Mouse (Mus musculus) cerebellum, adult 9-10 months (tissue): Measurements from ENCODE around the gene Arhgef10l.

Experiments
- DNase-seq: peaks from one replicate; pipeline ENCODE4 v3.0.0; 2022

Gene Arhgef10l

DNA sequence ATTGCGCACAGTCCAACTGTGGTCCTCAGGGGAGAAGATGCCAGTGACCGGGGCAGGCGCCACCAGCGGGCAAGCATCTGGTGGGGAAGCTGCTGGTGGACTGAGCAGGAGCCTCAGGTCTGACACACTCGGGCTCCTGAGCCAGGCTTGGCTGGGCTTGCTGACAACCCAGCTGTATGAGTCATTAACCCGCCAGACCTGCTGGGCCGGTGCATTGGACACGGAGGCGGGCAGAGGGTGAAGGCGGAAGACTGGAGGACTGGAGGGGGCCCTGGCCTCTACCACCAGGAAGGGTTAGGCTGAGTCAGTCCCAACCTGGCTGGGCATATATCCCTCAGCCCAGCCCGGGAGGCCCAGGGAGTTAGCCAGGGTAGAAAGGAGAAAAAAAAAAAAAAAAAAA, at the start of gene Arhgef10l:
TSS of gene Arhgef10l (minus strand) at position 253 of the 400 bp plus-strand sequence.
- no peak for DNase-seq

DNA sequence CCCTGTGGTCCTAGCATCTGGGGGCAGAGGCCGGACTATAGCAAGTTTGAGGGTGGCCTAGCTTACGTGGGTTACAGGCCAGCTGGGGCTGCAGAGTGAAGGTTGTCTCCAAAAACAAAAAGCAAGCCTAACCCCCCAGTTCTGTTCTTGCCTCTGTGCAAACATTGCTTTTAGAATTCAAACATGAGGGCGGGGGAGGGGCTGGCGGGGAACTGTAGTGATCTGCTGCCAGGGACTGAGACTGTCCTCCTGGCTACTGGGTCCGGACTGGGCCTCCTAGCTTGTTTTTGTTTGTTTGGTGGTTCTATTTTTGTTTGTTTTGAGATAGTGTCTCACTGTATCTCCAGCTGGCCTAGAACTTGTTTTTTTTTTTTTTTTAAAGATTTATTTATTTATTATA, 48.8 kb upstream of the Arhgef10l start:
- DNase-seq = no peak

DNA sequence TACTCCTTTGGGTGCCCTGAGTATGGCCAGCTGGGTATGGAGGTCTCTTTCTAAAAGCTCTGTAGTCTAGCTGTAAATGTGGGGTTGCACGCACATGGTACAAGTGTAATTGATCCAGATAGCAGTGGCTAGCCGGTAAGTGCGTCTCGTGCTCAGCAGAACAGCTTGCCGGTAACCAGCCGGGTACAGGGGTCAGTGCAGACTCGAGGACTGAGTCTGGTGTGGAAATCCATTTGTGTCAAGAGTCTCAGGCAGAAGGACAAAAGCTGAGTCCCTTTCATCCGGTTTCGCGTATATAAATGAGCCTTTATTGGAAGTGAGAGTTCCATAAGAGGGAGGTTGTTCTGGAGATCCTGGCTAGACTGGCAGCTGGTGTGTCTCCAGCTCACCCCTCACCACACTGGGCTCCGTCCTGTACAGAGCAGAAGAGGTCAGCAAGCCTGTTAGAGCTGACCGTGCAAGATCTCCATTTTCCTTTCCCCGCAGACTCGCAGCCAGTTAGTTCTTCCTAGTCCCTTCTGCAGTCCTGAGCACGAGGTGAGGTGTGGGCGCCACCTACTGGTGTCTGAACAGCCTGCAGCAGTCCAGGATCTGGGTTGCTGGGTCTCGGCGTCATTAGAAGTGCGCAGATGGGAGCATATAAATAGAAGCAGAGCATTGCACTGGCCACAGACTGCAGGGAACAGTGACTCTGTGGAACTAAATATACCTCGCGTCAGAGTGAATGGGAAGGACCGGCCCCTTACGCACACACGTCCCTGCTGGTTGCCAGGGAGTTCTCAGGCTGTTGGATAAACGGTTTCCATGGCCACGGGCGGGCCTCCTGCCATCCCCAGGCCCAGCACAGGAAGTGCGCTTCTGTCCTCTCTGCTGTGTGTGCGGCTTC, 47.9 kb upstream of the Arhgef10l start:
- peak; percentile 100 for DNase-seq

DNA sequence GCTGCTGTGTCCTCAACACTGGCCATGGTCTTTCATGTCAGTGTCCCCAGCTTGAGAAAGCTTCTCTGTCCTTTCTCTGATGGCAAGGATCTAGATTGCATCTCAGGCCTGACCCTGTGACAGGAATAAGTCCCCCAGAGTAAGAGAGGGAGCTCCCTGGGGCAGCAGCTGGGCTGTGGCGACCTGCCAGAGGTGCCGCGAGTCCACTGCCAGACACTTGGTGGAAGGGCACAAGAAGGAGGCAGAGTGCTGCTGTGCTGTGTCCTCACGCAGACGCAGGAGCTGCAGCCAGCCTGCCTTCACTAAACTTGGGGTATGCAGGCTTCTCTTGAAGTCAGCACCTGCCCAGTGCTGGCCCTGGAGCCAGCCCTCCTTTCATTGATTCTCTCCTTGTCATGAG, 45.5 kb upstream of the Arhgef10l start:
- peak; percentile 22 for DNase-seq

DNA sequence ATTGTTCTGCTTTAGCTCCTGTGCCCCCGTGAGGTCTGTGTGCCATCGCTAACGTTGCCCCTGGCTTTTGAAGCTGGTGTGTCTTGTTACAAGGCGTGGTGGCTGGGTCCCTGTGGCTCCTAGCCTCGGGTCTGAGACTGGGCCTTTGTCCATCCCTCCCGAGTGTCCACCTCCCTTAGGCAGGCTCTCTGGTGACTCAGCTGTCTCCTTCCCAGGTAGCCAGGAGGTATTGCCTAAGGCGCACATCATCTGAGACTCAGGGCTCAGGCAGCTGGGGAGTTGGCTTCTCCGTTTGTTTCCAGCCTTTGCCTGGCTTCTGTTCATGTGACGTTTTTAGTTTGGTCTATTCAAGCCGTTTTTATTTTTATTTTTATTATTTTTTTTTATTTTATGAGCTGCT, 45.0 kb upstream of the Arhgef10l start:
- no peak for DNase-seq

DNA sequence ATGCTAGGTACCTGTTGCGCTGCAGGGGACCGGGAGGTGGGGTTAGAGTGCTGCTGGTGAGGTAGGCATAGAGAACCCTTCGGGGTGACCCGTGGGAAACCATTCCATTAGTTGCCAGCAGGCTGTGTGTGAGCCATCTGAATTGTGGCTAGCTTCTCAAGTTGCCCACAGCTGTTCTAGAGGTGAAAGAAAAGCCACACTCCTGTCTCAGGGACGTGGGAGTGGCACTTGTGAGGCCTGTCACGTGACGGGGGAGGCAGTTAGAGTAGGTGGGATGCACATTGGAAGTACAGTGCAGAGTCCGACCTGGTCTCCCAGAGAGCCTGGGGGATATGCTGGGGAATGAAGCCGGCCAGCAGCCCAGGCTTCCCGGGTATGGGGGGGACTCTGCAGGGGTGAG, 43.8 kb upstream of the Arhgef10l start:
- DNase-seq = no peak

DNA sequence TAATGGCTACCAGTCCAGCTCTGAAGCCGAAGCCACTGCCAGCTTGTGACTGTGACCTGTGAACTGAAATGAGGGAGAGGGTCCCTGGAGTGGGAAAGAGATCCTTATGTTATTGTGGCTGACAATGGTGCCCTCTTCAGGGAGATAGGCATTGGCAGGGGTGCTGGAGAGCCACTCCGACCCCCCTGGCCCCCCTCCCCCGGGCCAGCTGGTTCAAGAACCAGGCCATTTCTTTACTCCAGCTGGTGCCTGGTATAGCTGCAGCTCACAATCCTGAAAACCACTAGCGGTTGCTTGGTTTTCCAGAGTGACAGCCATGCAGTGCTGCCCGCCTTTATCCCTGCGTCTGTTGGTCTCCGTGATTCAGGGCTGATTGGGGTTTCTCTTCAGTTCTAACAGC, 43.3 kb upstream of the Arhgef10l start:
- DNase-seq = no peak

DNA sequence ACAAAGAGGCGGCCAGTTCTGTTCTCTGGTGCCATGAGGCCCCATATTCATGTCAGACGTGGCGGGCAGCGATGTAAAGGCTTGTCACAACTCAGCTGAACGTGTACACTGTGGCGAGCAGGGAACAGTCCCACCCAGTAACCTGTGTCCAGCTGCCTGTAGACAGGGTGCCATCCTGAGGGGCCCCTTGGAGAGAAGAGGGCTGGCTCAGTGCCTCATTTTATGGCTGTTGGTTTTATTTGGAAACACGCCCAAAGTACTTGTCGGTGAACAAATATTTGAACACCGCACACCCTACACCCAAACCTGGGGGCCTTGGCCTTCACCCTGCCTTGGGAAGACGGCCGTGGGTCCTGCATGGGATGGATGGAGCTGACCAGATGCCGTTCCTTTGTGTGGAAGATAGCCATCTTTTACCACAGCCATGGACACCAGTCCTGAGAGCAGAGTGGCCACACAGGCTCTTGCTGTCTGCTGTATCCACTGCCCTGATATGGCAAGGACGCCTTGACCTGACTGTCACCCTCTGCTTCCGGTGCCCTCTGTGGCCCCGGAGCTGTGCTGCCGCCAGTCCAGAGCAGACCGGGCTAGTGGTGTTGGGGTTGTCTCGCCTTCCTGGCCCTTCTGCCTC, 42.6 kb upstream of the Arhgef10l start:
- no peak for DNase-seq

DNA sequence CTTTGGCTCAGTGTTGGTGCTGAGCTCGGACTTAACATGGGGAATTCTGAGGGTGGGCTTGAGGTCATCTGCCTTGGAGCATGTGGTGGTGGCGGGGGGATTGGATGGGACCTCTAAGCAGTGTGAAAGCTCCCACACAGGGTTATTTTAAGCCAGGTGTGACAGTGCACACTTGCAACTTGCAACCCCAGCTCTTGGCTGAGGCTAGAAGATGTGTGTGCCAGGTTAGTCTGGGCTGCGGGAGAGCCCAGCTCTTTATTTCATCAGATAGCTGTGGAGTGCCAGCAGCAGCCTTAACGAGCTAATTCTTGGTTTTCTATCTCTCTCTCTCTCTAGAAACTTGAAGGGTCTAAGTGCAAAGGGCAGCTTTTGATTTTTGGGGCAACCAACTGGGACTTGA, 41.8 kb upstream of the Arhgef10l start:
- no peak for DNase-seq

DNA sequence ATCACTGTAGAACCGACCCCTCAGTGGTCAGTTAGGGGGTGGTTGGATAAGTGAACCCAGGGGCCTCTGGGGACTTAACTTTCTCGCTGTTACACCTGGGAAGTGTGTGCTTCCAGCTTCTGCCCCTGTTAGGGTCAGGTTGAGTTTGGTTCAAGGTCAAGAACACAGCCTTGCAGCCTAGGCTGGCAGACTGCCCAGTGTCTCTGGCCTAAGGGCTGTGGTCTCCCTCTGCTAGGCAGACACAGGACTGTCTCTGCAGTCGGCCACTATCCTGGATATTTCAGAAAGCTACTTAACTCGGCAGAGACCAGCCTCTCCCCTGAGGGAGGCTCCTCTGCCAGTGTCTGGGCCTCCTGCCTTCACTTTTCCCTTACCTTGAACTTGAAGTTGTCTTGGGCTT, 38.4 kb upstream of the Arhgef10l start:
- DNase-seq = no peak

DNA sequence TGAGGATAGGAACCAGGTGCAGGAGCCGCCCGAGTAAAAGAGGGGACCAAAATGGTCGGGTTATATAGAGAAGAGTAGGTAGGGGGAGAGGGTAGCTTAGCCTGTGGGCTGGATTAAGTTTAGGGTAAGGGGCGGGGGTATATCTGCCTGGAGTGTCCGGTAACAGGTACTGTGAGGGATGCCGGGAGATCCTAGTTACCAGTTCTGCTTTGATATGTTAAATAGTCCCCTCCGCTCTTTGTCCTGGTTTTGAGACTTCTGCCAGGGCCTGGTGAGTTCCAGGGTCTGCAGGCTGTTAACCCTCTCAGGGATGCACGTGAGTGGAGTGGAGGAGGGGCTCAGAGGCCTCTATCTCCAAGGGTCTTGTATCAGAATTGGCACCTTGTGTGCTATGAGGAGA, 37.8 kb upstream of the Arhgef10l start:
- no peak for DNase-seq

DNA sequence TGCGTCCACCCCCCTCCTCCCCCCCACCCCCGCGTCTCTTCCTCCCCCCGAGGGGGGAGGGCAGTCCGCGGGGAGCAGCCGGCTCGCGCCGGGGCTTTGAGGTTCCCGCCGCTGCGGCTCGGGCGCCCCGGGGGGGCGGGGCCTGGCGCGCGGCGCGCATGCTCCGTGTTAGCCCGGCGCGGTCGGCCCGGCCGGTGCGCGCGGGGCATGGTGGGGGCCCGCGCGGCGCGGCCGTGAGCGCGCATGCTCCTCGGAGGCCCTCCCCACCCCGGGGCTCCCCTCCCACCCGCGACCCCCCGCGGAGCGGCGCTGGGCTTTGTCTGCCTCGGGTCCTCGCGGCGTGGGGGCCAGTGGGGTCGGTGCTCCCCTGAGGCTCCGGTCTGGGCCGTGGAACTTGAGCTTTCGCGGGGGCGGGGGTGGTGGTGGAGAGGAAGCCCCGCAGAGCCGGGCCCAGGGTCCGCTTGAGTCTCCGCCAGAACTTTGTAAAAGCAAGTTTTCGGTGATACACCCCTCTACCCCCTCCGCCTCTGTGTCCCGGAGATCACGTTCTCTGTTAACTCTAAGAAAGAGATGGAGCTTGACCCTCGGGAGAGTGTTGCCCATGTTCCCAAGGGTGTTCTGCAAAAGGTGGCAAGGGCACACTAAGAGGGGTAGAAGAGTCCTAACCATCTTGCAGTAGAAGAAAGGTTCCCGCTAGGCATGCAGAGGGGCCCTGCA, 37.0 kb upstream of the Arhgef10l start:
- DNase-seq = peak; percentile 75

DNA sequence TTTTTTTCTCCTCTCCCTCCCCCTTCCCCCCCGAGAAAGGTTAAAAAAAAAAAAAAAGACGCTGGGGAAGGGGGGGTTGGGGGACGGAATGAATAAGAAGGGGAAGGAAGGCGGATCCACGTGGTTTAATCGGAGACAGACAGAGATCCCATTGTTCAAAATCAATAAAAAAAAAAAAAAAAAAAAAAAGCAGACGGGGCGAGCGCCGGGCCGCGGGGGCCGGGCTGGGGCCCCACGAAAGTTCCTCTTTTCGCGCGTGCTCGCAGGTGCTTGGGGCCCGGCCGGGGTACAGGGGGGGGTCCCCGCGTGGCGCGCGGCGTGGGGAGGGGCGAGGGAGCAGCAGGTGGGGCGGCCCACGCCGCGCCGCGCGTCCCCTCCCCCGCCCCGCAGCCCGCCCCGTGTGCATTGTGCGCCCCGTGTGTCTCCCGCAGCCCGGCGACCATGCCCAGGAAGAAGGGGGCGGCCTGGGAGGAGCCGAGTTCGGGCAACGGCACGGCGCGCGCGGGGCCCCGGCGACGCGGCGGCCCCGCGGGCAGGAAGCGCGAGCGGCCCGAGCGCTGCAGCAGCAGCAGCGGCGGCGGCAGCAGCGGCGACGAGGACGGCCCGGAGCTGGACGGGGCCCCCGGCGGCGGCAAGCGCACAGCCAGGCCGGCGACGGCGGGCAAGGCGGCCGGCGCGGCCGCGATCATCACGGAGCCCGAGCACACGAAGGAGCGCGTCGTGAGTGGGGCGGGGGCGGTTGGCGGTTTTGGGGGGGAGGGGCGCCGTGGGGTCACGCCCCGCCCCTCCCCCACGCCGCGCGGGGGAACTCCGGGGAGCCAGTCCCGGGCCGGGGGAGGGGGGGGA, 36.1 kb upstream of the Arhgef10l start:
- DNase-seq = no peak

DNA sequence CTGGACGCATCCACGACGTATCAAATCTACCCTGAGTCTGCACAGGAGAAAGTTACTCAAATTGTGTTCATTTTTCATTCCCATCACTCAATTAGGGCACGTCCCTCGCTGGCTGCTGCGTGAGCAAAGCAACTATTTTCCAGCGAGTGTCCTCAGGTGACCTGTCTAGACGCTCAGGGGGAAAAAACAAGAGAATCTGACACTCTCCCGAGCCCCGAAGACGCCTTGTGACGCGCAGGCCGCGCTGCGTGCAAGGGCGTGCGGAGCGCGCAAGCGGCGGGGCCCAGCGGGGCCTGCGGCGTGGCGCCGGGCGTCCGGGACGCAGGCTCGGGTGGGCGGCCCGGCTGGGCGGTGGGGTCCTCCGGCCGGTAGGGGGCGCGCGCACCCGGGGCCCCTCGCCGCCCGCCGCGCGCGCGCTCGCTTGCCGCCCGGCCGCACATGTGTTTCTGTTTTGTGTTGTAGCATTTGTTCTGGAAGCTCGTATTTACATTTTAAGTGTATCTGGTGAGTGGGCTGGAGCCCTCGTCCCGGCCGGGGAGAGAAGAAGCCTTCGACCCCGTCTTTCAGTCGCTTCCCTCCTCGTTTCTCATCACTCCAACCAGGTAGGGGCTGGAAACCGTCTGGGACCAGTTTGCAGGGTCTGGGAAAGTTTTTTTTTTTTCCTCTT, 35.4 kb upstream of the Arhgef10l start:
- DNase-seq = peak; percentile 82

DNA sequence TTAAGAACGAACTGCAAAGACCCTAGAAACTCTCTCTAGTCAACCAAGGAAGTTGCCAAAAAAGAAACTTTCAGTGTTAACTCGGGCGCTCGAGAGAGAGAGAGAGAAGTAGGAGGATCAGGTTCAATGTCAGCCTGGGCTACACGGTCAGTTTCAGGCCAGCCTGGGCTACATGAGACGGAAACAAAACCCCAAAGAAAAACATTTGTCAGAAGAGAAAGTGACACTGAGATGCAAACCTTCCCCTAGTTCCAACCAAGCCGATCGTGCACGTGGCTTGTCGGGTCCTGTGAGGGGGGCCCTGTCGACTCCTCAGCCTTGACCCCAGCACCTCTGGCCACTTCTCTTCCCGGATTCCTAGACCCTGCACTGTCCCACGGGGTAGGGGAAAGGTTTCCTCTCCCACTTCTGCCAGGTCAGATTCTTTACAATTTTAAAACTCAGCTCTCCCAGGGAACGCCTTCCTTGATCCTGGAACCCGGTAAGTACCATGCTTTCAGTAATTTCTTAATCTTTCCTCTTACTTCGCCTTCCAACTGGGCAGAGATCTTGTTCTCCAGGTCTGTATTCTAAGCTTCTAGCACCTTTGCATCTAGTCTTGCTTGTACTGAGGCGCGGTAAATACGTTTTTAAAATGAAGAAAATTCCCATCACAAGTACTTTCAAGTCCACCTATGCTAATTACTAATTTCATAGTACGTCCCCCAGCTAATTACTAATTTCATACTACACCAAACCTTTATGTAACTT, 34.6 kb upstream of the Arhgef10l start, which contains the start of gene Rcc2:
TSS of gene Rcc2 (plus strand) at position 273 of the 750 bp plus-strand sequence.
- no peak for DNase-seq

DNA sequence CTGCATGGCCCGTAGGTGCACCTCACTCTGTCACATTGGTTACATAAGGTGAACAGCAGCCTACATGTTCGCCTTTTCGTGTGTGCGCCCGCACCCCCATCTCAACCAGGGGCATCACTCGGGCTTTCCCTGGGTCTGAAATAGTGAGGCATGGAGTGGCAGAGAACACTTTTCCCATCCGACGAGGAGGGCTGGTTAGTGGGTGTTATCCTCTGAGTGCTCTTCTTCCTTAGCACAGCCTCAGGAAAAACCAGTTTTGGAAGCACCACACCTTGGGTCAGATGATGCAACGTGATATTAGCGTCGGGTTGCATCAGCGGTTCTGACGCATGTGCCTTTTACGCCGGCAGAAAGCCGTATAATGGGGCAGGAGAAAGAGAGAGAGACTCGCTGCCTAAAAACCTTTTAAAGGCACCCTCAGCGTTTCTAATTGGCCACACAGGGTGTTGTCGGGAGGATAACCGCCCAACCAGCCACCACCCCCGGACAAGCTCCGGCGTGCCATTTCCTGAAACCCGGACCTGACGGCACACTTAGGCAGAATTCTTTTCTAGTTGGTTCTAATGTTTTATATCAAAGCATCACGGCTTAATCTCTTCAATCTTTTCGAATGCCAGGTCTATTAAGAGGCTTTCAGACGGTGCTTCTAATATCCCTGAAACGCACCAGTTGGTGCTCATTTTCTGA, 33.8 kb upstream of the Arhgef10l start:
- DNase-seq = peak; percentile 81

DNA sequence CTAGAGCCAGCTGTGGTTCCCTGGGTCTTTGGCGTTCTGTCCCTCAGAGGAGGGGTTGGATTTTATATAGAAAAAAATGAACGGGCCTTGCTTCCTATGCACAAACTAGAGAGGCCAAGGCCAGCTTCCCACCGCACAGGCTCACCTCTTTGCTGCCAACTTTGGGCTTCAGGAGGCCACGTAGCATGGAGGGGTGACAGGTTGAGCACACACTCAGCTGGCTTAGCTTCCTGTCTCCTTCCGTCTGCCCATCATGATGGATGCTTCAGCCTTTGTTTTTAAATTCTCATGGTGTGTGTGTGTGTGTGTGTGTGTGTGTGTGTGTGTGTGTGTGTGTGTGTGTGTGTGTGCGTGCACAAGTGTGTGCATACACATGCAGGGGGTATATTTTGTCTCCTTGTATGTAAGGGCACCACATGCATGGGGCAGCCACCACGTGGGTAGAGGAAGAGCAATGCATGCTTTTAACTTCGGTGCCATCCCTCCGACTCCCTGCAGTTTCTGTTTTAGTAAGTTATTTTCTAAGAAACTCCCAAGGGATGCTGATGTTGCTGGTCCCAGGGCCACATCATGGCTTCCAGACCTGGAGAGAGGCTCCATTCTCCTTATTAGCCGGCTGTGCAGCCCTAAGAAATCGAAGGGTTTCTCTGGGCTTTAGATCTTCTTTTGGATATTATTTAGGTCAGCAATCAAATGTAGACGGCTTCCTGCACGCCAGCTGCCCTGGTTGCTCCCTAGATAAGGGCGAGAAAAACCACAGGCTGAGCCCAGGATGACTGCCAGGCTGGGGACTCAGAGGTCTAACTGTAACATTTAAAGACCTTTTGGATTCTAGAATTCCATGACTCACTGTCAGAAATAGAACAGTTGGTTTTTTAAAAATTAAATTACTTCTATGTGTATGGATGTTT, 30.1 kb upstream of the Arhgef10l start:
- DNase-seq = no peak

DNA sequence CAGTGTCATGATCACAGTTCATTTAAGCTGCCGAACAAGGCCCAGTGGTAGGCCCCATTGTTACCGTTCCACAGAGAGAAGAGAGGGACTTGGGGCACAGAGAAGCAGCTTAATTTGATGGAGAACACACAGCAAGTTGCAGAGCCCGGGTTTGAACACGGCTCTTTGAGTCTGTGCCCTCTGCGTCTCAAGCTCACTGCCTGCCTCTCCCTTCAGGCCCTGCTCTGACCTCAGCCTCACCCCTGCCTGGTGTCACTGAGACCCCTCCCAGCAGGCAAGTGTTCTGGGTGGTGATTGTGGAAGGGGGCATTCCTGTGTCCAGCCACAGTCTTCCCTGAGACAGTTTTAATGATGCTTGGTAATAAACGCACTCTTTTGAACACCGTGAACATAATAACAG, 29.3 kb upstream of the Arhgef10l start:
- no peak for DNase-seq

DNA sequence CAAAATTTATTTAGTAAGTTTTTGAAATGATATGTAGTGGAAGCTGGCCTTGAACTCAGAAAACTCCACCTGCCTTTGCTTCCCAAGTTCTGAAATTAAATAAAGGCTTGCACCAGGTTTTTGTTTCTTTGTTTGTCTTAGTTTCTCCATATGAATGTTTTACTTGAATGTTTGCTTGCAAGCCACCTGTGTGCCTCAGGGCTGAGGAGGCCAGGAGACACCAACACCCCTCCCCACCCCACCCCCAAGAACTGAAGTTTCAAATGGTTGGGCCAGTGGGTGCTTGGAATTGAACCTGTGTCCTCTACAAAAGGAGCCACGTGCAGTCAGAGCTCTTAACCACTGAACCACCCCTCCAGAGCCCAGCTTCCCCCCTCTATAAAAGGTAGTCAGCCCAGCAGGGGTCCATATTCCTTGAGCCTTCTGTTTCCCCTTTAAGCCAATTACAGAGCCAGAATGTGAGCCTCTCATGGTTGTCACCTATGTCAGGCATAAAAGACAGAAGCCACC, 28.8 kb upstream of the Arhgef10l start:
- DNase-seq = no peak
